Mouse (Mus musculus): ENCODE results near the gene Glud1. TPM values are rescaled to one million over a fixed set of nuclear protein-coding genes. Genes with fewer than 3 reads are reported as not detected.

Gene Glud1
- polyA plus RNA-seq, 1 experiment, result 136 TPM

- Histone ChIP-seq H3K79me2 (ENCODE audit: control insufficient read depth, insufficient read depth) (no peaks in the 10 kb centered on the region), H3K4me3 (ENCODE audit: insufficient read depth, poor library complexity, severe bottlenecking) (no peak overlapping the region), H3K27me3 (ENCODE audit: control insufficient read depth, insufficient read depth, insufficient read length) (no peaks in the 10 kb centered on the region), H3K36me3 (ENCODE audit: control insufficient read depth, insufficient read depth) (peaks cover 41% of the 10 kb centered on the region), H3ac (ENCODE audit: control insufficient read depth, insufficient read length, low read depth) (no peak overlapping the region), H3K79me3 (ENCODE audit: low read depth) (no peaks in the 10 kb centered on the region)
- TF ChIP-seq MYOD1 (IDR thresholded peaks at IDR 0.05; ENCODE audit: control insufficient read depth, insufficient read length, low read depth), result no peak
- TF ChIP-seq MYOG (IDR thresholded peaks at IDR 0.05; ENCODE audit: control insufficient read depth, extremely low read depth, insufficient read length), result no peak
- no peak for TF ChIP-seq FOSL1 (IDR thresholded peaks at IDR 0.05; ENCODE audit: insufficient read depth, low read length, poor library complexity, severe bottlenecking)
- TF ChIP-seq USF1 (IDR thresholded peaks at IDR 0.05; ENCODE audit: low read depth), result no peak
- no peak for TF ChIP-seq CTCF (IDR thresholded peaks at IDR 0.05; ENCODE audit: control insufficient read depth, insufficient read depth, insufficient read length)
- no peak for TF ChIP-seq CEBPB (IDR thresholded peaks at IDR 0.05; ENCODE audit: low read depth)
- TF ChIP-seq MAX (IDR thresholded peaks at IDR 0.05), result no peak
These were observed 35.4 kb downstream of the Glud1 start for GRCm38 (mm10) chr14:34345771-34346566.

GRCm38 (mm10) chr14:34347084-34347483 is 36.6 kb downstream of the Glud1 start:
- Histone ChIP-seq H3K79me3 (ENCODE audit: low read depth) (no peaks in the 10 kb centered on the region), H3K36me3 (ENCODE audit: control insufficient read depth, insufficient read depth) (peaks cover 31% of the 10 kb centered on the region), H3ac (ENCODE audit: control insufficient read depth, insufficient read length, low read depth) (no peak overlapping the region), H3K79me2 (ENCODE audit: control insufficient read depth, insufficient read depth) (no peaks in the 10 kb centered on the region), H3K27me3 (ENCODE audit: control insufficient read depth, insufficient read depth, insufficient read length) (no peaks in the 10 kb centered on the region), H3K4me3 (ENCODE audit: insufficient read depth, poor library complexity, severe bottlenecking) (no peak overlapping the region)
- TF ChIP-seq MYOG (IDR thresholded peaks at IDR 0.05; ENCODE audit: control insufficient read depth, extremely low read depth, insufficient read length), result no peak
- no peak for TF ChIP-seq FOSL1 (IDR thresholded peaks at IDR 0.05; ENCODE audit: insufficient read depth, low read length, poor library complexity, severe bottlenecking)
- no peak for TF ChIP-seq MYOD1 (IDR thresholded peaks at IDR 0.05; ENCODE audit: control insufficient read depth, insufficient read length, low read depth)
- no peak for TF ChIP-seq CTCF (IDR thresholded peaks at IDR 0.05; ENCODE audit: control insufficient read depth, insufficient read depth, insufficient read length)
- no peak for TF ChIP-seq MAX (IDR thresholded peaks at IDR 0.05)
- TF ChIP-seq CEBPB (IDR thresholded peaks at IDR 0.05; ENCODE audit: low read depth), result no peak
- no peak for TF ChIP-seq USF1 (IDR thresholded peaks at IDR 0.05; ENCODE audit: low read depth)

- no peaks in the 10 kb centered on the region for H3K79me2 ChIP-seq (ENCODE audit: control insufficient read depth, insufficient read depth)
- H3K4me3 ChIP-seq (ENCODE audit: insufficient read depth, poor library complexity, severe bottlenecking), result no peak overlapping the region
- H3K79me3 ChIP-seq (ENCODE audit: low read depth), result no peaks in the 10 kb centered on the region
- peaks cover 19% of the 10 kb centered on the region for H3K36me3 ChIP-seq (ENCODE audit: control insufficient read depth, insufficient read depth)
- TF ChIP-seq MAX (IDR thresholded peaks at IDR 0.05) (no peak), CEBPB (IDR thresholded peaks at IDR 0.05; ENCODE audit: low read depth) (no peak), USF1 (IDR thresholded peaks at IDR 0.05; ENCODE audit: low read depth) (no peak), MYOD1 (IDR thresholded peaks at IDR 0.05; ENCODE audit: control insufficient read depth, insufficient read length, low read depth) (no peak), MYOG (IDR thresholded peaks at IDR 0.05; ENCODE audit: control insufficient read depth, extremely low read depth, insufficient read length) (no peak), FOSL1 (IDR thresholded peaks at IDR 0.05; ENCODE audit: insufficient read depth, low read length, poor library complexity, severe bottlenecking) (no peak), CTCF (IDR thresholded peaks at IDR 0.05; ENCODE audit: control insufficient read depth, insufficient read depth, insufficient read length) (no peak)
- no peak overlapping the region for H3ac ChIP-seq (ENCODE audit: control insufficient read depth, insufficient read length, low read depth)
- no peaks in the 10 kb centered on the region for H3K27me3 ChIP-seq (ENCODE audit: control insufficient read depth, insufficient read depth, insufficient read length)
These were observed 37.8 kb downstream of the Glud1 start for GRCm38 (mm10) chr14:34348301-34348700.

GRCm38 (mm10) chr14:34349007-34349406 is 38.5 kb downstream of the Glud1 start:
- H3K79me2 ChIP-seq (ENCODE audit: control insufficient read depth, insufficient read depth), result no peaks in the 10 kb centered on the region
- H3ac ChIP-seq (ENCODE audit: control insufficient read depth, insufficient read length, low read depth), result no peak overlapping the region
- H3K36me3 ChIP-seq (ENCODE audit: control insufficient read depth, insufficient read depth), result peaks cover 14% of the 10 kb centered on the region
- H3K27me3 ChIP-seq (ENCODE audit: control insufficient read depth, insufficient read depth, insufficient read length), result no peaks in the 10 kb centered on the region
- TF ChIP-seq CEBPB (IDR thresholded peaks at IDR 0.05; ENCODE audit: low read depth) (no peak), CTCF (IDR thresholded peaks at IDR 0.05; ENCODE audit: control insufficient read depth, insufficient read depth, insufficient read length) (no peak), MYOD1 (IDR thresholded peaks at IDR 0.05; ENCODE audit: control insufficient read depth, insufficient read length, low read depth) (no peak), FOSL1 (IDR thresholded peaks at IDR 0.05; ENCODE audit: insufficient read depth, low read length, poor library complexity, severe bottlenecking) (no peak)
- no peaks in the 10 kb centered on the region for H3K79me3 ChIP-seq (ENCODE audit: low read depth)
- no peak overlapping the region for H3K4me3 ChIP-seq (ENCODE audit: insufficient read depth, poor library complexity, severe bottlenecking)

GRCm38 (mm10) chr14:34351660-34352059 is 41.1 kb downstream of the Glud1 start:
- H3K4me3 ChIP-seq (ENCODE audit: insufficient read depth, poor library complexity, severe bottlenecking), result no peak overlapping the region
- H3K79me3 ChIP-seq (ENCODE audit: low read depth), result no peaks in the 10 kb centered on the region
- H3K36me3 ChIP-seq (ENCODE audit: control insufficient read depth, insufficient read depth), result no peaks in the 10 kb centered on the region
- H3K79me2 ChIP-seq (ENCODE audit: control insufficient read depth, insufficient read depth), result no peaks in the 10 kb centered on the region
- TF ChIP-seq USF1 (IDR thresholded peaks at IDR 0.05; ENCODE audit: low read depth), result no peak
- TF ChIP-seq FOSL1 (IDR thresholded peaks at IDR 0.05; ENCODE audit: insufficient read depth, low read length, poor library complexity, severe bottlenecking), result no peak
- no peak for TF ChIP-seq MYOG (IDR thresholded peaks at IDR 0.05; ENCODE audit: control insufficient read depth, extremely low read depth, insufficient read length)
- TF ChIP-seq CEBPB (IDR thresholded peaks at IDR 0.05; ENCODE audit: low read depth), result no peak
- TF ChIP-seq CTCF (IDR thresholded peaks at IDR 0.05; ENCODE audit: control insufficient read depth, insufficient read depth, insufficient read length), result no peak
- no peak for TF ChIP-seq MAX (IDR thresholded peaks at IDR 0.05)
- TF ChIP-seq MYOD1 (IDR thresholded peaks at IDR 0.05; ENCODE audit: control insufficient read depth, insufficient read length, low read depth), result no peak
- H3ac ChIP-seq (ENCODE audit: control insufficient read depth, insufficient read length, low read depth), result no peak overlapping the region
- no peaks in the 10 kb centered on the region for H3K27me3 ChIP-seq (ENCODE audit: control insufficient read depth, insufficient read depth, insufficient read length)
